Mouse (Mus musculus): Measurements from ENCODE around the gene Celf6.

- TF ChIP-seq CHD2 (IDR thresholded peaks at IDR 0.05; ENCODE audit: low read length) (no peak), ZNF384 (IDR thresholded peaks at IDR 0.05; ENCODE audit: low read depth, low read length) (no peak), CTCF (conservative IDR thresholded peaks at IDR 0.05 in 1 of 2, IDR thresholded peaks at IDR 0.05 in 1 of 2; ENCODE audit: low read depth in 2 of 2, low read length in 2 of 2) (no peak), MYC (IDR thresholded peaks at IDR 0.05; ENCODE audit: low read depth, low read length) (no peak), NELFE (IDR thresholded peaks at IDR 0.05; ENCODE audit: low read depth, low read length) (no peak), MAZ (IDR thresholded peaks at IDR 0.05; ENCODE audit: low read depth, low read length) (no peak), ZC3H11A (IDR thresholded peaks at IDR 0.05; ENCODE audit: low read depth, low read length) (no peak), E2F4 (IDR thresholded peaks at IDR 0.05; ENCODE audit: insufficient replicate concordance, low read depth, low read length) (no peak)
Measured at GRCm38 (mm10) chr9:59528274-59528673, 49.4 kb upstream of the Celf6 start.

Data from CH12.LX (cell line).